Mouse (Mus musculus) heart, embryonic 14.5 days (tissue): Measurements from ENCODE around the gene Tnni2. TPM values are rescaled to one million over a fixed set of nuclear protein-coding genes. Genes with fewer than 3 reads are reported as not detected.
"Not testable (repeated sequence)": the region's sequence is repeated elsewhere in the genome, so short reads cannot be mapped to it uniquely, and the experiment has no call there.

Source experiments
- ATAC-seq: fragments of 200-750 bp; cut with Nextera tagmentation; 2 replicates; pipeline ENCODE4 v1.8.0; 2017; ENCODE audit warnings: low read depth, moderate TSS enrichment; ENCODE audit not compliant: insufficient number of reproducible peaks, insufficient read depth, low FRiP score
- H3K27ac ChIP-seq, 2 experiments: fragments of 200-500 bp in 1 of 2; fragments of 300-500 bp in 1 of 2; sonication (generic) in 1 of 2; replicated peaks in 1 of 2; 2 replicates each; pipeline ENCODE4 v1.5.1; 2012 to 2014; ENCODE audit warnings: low read depth in 2 of 2, low read length in 2 of 2, control low read depth in 1 of 2, mild to moderate bottlenecking in 1 of 2, mixed read lengths in 1 of 2; ENCODE audit not compliant: control insufficient read depth in 1 of 2, insufficient read depth in 1 of 2
- H3K27me3 ChIP-seq: fragments of 300-500 bp; sonication (generic); 2 replicates; pipeline ENCODE4 v1.6.1; 2014; ENCODE audit warnings: mild to moderate bottlenecking, low read length, control low read depth; ENCODE audit not compliant: control insufficient read depth, insufficient read depth
- H3K36me3 ChIP-seq: fragments of 300-500 bp; sonication (generic); 2 replicates; pipeline ENCODE4 v1.6.1; 2014; ENCODE audit warnings: mild to moderate bottlenecking, control low read depth, low read length, mixed read lengths; ENCODE audit not compliant: control insufficient read depth, insufficient read depth
- H3K4me1 ChIP-seq, 2 experiments: fragments of 200-500 bp in 1 of 2; fragments of 300-500 bp in 1 of 2; sonication (generic) in 1 of 2; 2 replicates each; pipeline ENCODE4 v1.6.1; 2012 to 2014; ENCODE audit warnings: low read length in 2 of 2, control low read depth in 1 of 2, mixed read lengths in 1 of 2; ENCODE audit not compliant: control insufficient read depth in 2 of 2, insufficient read depth in 2 of 2
- H3K4me2 ChIP-seq: fragments of 300-500 bp; sonication (generic); 2 replicates; pipeline ENCODE4 v1.6.1; 2014; ENCODE audit warnings: mild to moderate bottlenecking, low read length
- H3K4me3 ChIP-seq, 2 experiments: fragments of 200-500 bp in 1 of 2; fragments of 300-500 bp in 1 of 2; sonication (generic) in 1 of 2; 2 replicates each; pipeline ENCODE4 v1.5.1; 2012 to 2014; ENCODE audit warnings: low read length in 2 of 2, mild to moderate bottlenecking in 2 of 2, control low read depth in 1 of 2, low read depth in 1 of 2, moderate library complexity in 1 of 2; ENCODE audit not compliant: control insufficient read depth in 1 of 2, insufficient read depth in 1 of 2
- H3K9ac ChIP-seq: fragments of 300-500 bp; sonication (generic); 2 replicates; pipeline ENCODE4 v1.6.1; 2014; ENCODE audit warnings: mild to moderate bottlenecking, low read length
- H3K9me3 ChIP-seq: fragments of 300-500 bp; sonication (generic); 2 replicates; pipeline ENCODE4 v1.6.1; 2016; ENCODE audit warnings: low read length, control low read depth; ENCODE audit not compliant: control insufficient read depth
- WGBS: fragments of 180-500 bp; shearing (Covaris S2); extraction: QIAGEN DNeasy Blood & Tissue Kit; methylation state at CpG from one replicate; pipeline ENCODE4 v1.1.7; 2014; 5-methylcytosine and 5-hydroxymethylcytosine counted together
- polyA plus RNA-seq: library from polyadenylated mRNA; unstranded; fragments of >200 nt; fragmentation: Nextera tagmentation; extraction: Ambion mirVana; gene quantifications from 2 replicates; pipeline ENCODE4 v1.2.1, GENCODE M21; 2014

Tnni2 gene
- polyA plus RNA-seq, 1 experiment from 2014 or later: 31.7 TPM

DNA sequence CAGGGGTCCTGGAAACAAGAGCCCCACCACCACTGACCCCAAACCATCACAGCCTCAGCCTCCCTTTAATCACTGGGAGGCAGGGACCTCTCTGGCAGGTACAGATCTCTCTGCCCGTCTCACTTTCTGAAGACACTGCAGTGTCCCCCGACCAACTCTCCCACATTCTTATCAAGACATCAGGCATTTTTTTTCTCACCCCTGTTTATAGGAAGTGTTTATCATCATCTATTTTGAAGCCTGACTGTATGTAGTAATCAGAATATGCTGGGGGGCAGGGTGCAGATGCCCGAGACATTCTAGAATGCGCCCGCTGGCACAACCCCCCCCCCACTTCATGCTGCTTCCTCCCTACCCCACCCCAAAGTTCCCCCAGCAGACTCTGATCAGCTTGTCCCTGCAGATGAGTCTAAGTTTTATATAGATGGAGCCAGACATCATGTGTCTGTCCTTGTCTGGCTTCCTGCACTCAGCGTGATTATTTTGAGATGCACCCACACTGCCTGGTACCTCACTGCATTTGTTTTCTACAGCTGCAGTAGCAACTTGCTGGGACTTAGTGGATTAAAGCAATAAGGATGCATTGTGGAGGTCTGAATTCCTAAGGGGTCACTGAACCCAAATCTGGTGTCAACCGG lies 41.4 kb upstream of the Tnni2 start:
- H3K27me3 ChIP-seq: no peaks in the 10 kb centered on the region
- H3K36me3 ChIP-seq: no peaks in the 10 kb centered on the region
- no peak overlapping the region for H3K27ac ChIP-seq
- no peaks in the 10 kb centered on the region for H3K9me3 ChIP-seq
- no peak overlapping the region for H3K4me3 ChIP-seq
- H3K4me2 ChIP-seq: no peak overlapping the region
- 59% methylated on average over 7 of the region's 7 CpGs for WGBS
- ATAC-seq: no peak
- H3K9ac ChIP-seq: no peak overlapping the region
- peaks cover 0 to 9% of the 10 kb centered on the region in 2 experiments; a peak in 1 of 4 replicates for H3K4me1 ChIP-seq

DNA sequence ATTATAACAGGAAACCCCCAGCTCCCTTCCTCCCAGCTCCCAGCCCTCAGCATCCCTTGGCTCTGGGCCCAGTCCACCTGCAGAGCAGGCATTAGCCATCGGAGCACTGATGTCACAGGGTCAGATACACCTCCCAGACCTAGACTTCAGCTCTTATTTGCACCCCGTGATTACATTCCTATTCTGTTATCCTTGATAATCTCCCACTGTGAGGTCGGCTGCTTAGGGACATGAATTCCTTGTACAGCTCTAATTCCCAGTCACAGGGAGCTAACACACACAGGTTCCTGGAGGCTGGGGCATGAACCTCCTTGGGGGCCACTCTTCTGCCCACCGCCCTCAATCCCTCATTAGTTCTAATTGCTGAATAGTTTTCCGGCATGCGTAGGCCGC lies 40.9 kb upstream of the Tnni2 start:
- ATAC-seq: no peak
- WGBS: 55% methylated on average over 7 of the region's 7 CpGs
- peaks cover 0 to 9% of the 10 kb centered on the region in 2 experiments; a peak in 1 of 4 replicates for H3K4me1 ChIP-seq

DNA sequence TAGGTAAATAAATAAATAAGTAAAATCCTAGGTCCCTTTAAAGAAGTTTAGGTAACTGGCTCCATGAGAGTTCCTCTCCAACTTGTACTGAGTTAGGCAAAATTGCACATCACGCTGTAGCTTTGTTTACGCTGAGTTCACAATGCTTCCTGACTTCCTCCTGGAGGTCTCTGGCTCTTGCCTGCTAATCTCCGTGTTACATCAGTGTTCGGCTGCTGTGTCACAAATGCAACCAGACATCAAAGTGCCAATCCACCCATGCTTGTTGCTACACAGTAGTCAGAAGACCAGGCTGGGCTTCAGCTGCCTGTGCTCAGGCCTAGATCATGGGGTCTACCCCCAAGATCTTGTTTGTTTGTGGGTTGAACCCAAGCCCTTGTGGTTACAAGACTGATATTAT lies 38.0 kb upstream of the Tnni2 start:
- WGBS: 80% methylated on average over 4 of the region's 4 CpGs
- Histone ChIP-seq H3K36me3 (no peaks in the 10 kb centered on the region), H3K4me1 (peaks cover 0 to 5% of the 10 kb centered on the region in 2 experiments; a peak in 1 of 4 replicates), H3K27ac (no peak overlapping the region), H3K27me3 (no peaks in the 10 kb centered on the region), H3K9ac (no peak overlapping the region), H3K4me3 (no peak overlapping the region), H3K4me2 (no peak overlapping the region), H3K9me3 (no peaks in the 10 kb centered on the region)
- ATAC-seq: no peak

More for the DNA sequence above, 40.9 kb upstream of the Tnni2 start:
- Histone ChIP-seq H3K36me3 (no peaks in the 10 kb centered on the region), H3K9me3 (no peaks in the 10 kb centered on the region), H3K27ac (no peak overlapping the region), H3K4me2 (no peak overlapping the region), H3K9ac (no peak overlapping the region), H3K4me3 (no peak overlapping the region), H3K27me3 (no peaks in the 10 kb centered on the region)

DNA sequence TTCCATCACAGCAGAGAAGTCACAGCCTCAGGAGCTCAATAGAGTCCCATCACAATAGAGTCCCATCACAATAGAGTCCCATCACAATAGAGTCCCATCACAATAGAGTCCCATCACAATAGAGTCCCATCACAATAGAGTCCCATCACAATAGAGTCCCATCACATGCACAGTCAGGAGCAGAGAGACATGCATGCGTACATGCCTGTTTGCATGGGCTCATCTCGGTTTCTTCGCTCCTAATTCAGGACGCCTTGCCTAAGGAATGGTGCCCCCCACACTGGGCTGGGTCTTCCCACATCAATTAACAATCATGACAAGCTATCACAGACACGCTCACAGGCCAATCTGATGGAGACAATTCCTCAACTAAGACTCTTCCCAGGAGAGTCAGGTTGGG lies 36.5 kb upstream of the Tnni2 start:
- not testable (repeated sequence) for H3K9ac ChIP-seq, H3K36me3 ChIP-seq, H3K27me3 ChIP-seq, H3K4me3 ChIP-seq, H3K4me2 ChIP-seq, H3K27ac ChIP-seq, H3K4me1 ChIP-seq, H3K9me3 ChIP-seq, ATAC-seq
- WGBS: 84% methylated on average over 5 of the region's 5 CpGs

DNA sequence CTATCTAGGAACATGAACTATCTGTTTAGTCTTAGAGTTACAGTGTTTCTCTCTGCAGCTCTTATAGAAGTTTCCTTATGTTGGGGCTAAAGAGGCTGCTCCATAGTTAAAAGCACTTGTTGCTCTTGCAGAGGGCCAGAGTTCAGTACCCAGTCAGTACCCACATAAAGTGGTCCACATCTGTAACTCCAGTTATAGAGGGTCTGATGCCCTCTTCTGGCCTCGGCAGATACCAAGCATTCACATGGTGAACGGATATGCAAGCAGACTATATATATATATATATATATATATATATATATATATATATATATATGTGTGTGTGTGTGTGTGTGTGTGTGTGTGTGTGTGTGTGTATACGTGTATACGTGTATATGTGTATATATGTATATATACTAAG lies 33.7 kb upstream of the Tnni2 start:
- Histone ChIP-seq H3K4me3 (no peak overlapping the region), H3K36me3 (no peaks in the 10 kb centered on the region), H3K9ac (no peak overlapping the region), H3K27me3 (no peaks in the 10 kb centered on the region), H3K9me3 (no peaks in the 10 kb centered on the region), H3K27ac (no peak overlapping the region), H3K4me1 (no peaks in the 10 kb centered on the region), H3K4me2 (no peak overlapping the region)
- ATAC-seq: no peak
- WGBS: 64% methylated on average over 4 of the region's 4 CpGs

DNA sequence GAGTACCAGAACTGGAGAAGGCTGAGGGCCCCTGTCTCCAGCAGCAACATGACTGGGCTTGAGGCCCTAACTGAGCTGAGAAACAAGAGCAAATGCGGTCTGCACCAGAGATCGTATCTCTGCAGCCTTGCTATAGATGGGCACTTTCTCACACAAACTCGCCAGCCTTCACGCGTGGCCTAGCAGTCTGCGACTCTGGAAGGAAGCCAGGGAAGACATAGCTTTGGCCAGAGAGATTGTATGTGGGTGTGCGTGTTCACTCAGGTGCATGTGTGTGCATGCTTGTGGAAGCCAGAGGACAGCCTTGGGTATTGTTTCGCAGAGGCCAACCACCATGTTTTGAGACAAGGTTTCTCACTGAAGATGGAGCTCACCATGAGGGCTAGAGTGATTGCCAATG lies 32.9 kb upstream of the Tnni2 start:
- WGBS: 89% methylated on average over 8 of the region's 8 CpGs

DNA sequence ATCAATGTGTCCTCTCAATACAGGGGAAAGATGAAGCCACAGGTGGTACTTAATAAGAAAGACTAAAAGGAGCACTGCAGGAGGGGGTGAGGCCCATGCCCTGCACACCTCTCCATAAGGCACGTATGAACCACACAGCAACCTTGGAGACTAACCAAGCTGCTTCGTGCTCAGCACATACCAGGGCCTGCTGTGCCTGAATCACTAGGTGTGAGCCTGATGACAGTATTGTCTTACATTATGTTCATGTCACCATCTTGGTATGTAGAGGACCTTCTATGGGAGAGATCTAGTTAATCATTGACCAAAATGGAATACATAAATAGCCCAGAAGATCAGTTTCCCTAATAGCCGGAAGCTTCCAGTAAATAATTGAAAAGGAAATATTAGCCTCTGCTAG lies 32.0 kb upstream of the Tnni2 start:
- Histone ChIP-seq H3K27ac (no peak overlapping the region), H3K4me1 (no peaks in the 10 kb centered on the region), H3K4me3 (no peak overlapping the region), H3K9me3 (no peaks in the 10 kb centered on the region), H3K27me3 (no peaks in the 10 kb centered on the region), H3K4me2 (no peak overlapping the region), H3K9ac (no peak overlapping the region), H3K36me3 (no peaks in the 10 kb centered on the region)
- no peak for ATAC-seq
- WGBS: 75% methylated on average over 3 of the region's 3 CpGs

More for the DNA sequence above, 32.9 kb upstream of the Tnni2 start:
- Histone ChIP-seq H3K4me2 (no peak overlapping the region), H3K27me3 (no peaks in the 10 kb centered on the region), H3K27ac (no peak overlapping the region), H3K36me3 (no peaks in the 10 kb centered on the region), H3K9ac (no peak overlapping the region), H3K4me3 (no peak overlapping the region), H3K4me1 (no peaks in the 10 kb centered on the region), H3K9me3 (no peaks in the 10 kb centered on the region)
- ATAC-seq: no peak

DNA sequence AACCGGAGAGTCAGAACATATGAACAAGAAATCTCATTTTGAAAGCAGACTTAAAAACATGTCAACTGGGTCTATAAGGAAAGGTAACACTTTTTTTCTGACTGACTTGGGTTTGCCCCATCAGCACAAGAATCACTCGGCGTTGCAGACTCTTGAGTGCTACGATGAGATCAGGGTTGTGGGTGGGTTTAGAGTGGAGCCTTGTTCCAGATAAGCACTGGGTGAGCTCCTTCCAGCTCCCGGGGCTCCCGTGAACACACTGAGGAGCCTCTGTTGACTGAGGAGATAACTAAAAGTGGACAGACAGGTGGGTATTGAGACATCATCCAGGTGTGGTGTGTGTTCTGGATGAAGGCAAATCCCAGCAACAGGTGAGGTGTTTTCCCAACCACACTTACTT lies 28.3 kb upstream of the Tnni2 start:
- Histone ChIP-seq H3K4me2 (no peak overlapping the region), H3K9ac (no peak overlapping the region), H3K27ac (no peak overlapping the region), H3K36me3 (no peaks in the 10 kb centered on the region), H3K27me3 (no peaks in the 10 kb centered on the region), H3K4me3 (no peak overlapping the region), H3K9me3 (no peaks in the 10 kb centered on the region), H3K4me1 (no peaks in the 10 kb centered on the region)
- no peak for ATAC-seq
- WGBS: 68% methylated on average over 6 of the region's 6 CpGs
